Mouse (Mus musculus): Measurements from ENCODE around the gene Asb12. TPM values are rescaled to one million over a fixed set of nuclear protein-coding genes. Genes with fewer than 3 reads are reported as not detected.

The Asb12 gene
- polyA plus RNA-seq, 1 experiment from 2014 or later, result not detected

GRCm38 (mm10) chrX:95441290-95441689, 116.5 kb downstream of the Asb12 start:
- H3K9me3 ChIP-seq (ENCODE audit: low read length), result no peaks in the 10 kb centered on the region

GRCm38 (mm10) chrX:95438491-95438890, 119.3 kb downstream of the Asb12 start:
- no peak overlapping the region for H3K4me2 ChIP-seq (ENCODE audit: low read depth, low read length)
- H3K9ac ChIP-seq (replicated peaks), result no peak overlapping the region
- no peaks in the 10 kb centered on the region for H3K36me3 ChIP-seq (replicated peaks; ENCODE audit: insufficient read depth, low read length)
- 70% methylated on average over 4 of the region's 4 CpGs for WGBS (ENCODE audit: insufficient replicate concordance)
- ATAC-seq (no peak), DNase-seq (no peak)
- no peak overlapping the region for H3K4me3 ChIP-seq (ENCODE audit: low read depth, low read length)
- no peaks in the 10 kb centered on the region; the same call in 1 of the 2 replicates for H3K4me1 ChIP-seq (ENCODE audit: insufficient read depth)
- TF ChIP-seq EP300 (IDR thresholded peaks at IDR 0.05; ENCODE audit: low read depth) (no peak), CTCF (IDR thresholded peaks at IDR 0.05; ENCODE audit: low read depth) (no peak)
- H3K27ac ChIP-seq (ENCODE audit: low read depth), result no peak overlapping the region
- no peaks in the 10 kb centered on the region for H3K9me3 ChIP-seq (ENCODE audit: low read length)
- H3K27me3 ChIP-seq (ENCODE audit: insufficient read depth, low read length), result no peaks in the 10 kb centered on the region

More at GRCm38 (mm10) chrX:95441290-95441689, 116.5 kb downstream of the Asb12 start:
- ATAC-seq, result no peak
- Histone ChIP-seq H3K36me3 (replicated peaks; ENCODE audit: insufficient read depth, low read length) (no peaks in the 10 kb centered on the region), H3K4me3 (ENCODE audit: low read depth, low read length) (no peak overlapping the region), H3K4me2 (ENCODE audit: low read depth, low read length) (no peak overlapping the region), H3K9ac (replicated peaks) (no peak overlapping the region), H3K27me3 (ENCODE audit: insufficient read depth, low read length) (no peaks in the 10 kb centered on the region), H3K4me1 (ENCODE audit: insufficient read depth) (no peaks in the 10 kb centered on the region; the same call in 1 of the 2 replicates), H3K27ac (ENCODE audit: low read depth) (no peak overlapping the region)
- TF ChIP-seq CTCF (IDR thresholded peaks at IDR 0.05; ENCODE audit: low read depth) (no peak), EP300 (IDR thresholded peaks at IDR 0.05; ENCODE audit: low read depth) (no peak)
- no peak for DNase-seq

GRCm38 (mm10) chrX:95437236-95437635, 120.6 kb downstream of the Asb12 start:
- DNase-seq, result no peak
- Histone ChIP-seq H3K27ac (ENCODE audit: low read depth) (no peak overlapping the region), H3K36me3 (replicated peaks; ENCODE audit: insufficient read depth, low read length) (no peaks in the 10 kb centered on the region), H3K4me3 (ENCODE audit: low read depth, low read length) (no peak overlapping the region), H3K27me3 (ENCODE audit: insufficient read depth, low read length) (no peaks in the 10 kb centered on the region), H3K4me2 (ENCODE audit: low read depth, low read length) (no peak overlapping the region), H3K9me3 (ENCODE audit: low read length) (no peaks in the 10 kb centered on the region), H3K9ac (replicated peaks) (no peak overlapping the region), H3K4me1 (ENCODE audit: insufficient read depth) (no peaks in the 10 kb centered on the region; the same call in 1 of the 2 replicates)
- WGBS (ENCODE audit: insufficient replicate concordance), result 93% methylated on average over 1 of the region's 1 CpGs
- ATAC-seq, result no peak
- TF ChIP-seq EP300 (IDR thresholded peaks at IDR 0.05; ENCODE audit: low read depth), result no peak
- TF ChIP-seq CTCF (IDR thresholded peaks at IDR 0.05; ENCODE audit: low read depth), result no peak

Other genes starting within 250 kb of the Asb12 start
- gene Amer1, start 113.1 kb downstream of the Asb12 start, polyA plus RNA-seq (2015; fragmentation: Nextera tagmentation; extraction: Ambion mirVana), result 1.4 and 1.6 TPM in 2 replicates
- gene Pfn5, start 117 bp upstream of the Asb12 start, polyA plus RNA-seq (2015; fragmentation: Nextera tagmentation; extraction: Ambion mirVana), result not detected in 2 replicates
- 0.90 and 1.2 TPM in 2 replicates for gene Zc4h2, start 100.5 kb upstream of the Asb12 start, polyA plus RNA-seq (2015; fragmentation: Nextera tagmentation; extraction: Ambion mirVana)
- gene Zc3h12b, start 153.7 kb upstream of the Asb12 start, polyA plus RNA-seq (2015; fragmentation: Nextera tagmentation; extraction: Ambion mirVana), result 0.08 and 0.09 TPM in 2 replicates

Data from liver, postnatal 0 days (tissue).